Mouse (Mus musculus) right cerebral cortex, postnatal 10 days (tissue): ENCODE measurements at regions not wholly inside any gene's neighbourhood (a gene's known extent, or its start where the extent isn't known, plus 50 kb on each side); places are given as distances from the start of the nearest gene placed in this dataset.
A peak's percentile ranks its signal among the peaks of the same experiment; 100 is the strongest.
"Not testable (repeated sequence)": the region's sequence is repeated elsewhere in the genome, so short reads cannot be mapped to it uniquely, and the experiment has no call there.

Experiments used
- DNase-seq, 2 experiments: peaks; one replicate each; pipeline ENCODE4 v3.0.0; 2021; ENCODE audit warnings: low spot score in 2 of 2

DNA sequence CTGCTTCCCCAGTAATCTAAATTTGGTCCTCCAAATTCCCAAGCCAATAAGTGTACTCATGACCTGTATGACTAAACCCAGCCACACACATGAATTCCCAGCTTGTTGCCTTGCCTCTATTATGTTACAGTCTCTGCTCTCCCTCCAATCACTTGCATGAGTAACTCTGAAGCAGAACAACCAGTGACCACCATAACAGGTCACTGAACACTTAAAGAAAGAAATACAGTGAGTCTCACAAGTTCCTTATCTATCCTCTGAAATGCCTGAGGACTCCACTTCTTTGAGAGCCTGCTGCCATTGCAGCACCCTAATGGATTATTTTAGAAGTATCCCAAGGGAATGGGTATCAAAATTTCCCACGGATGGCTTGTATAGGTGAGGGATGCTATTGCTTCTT is 909.7 kb downstream of the Sorcs3 start:
- no peak for DNase-seq

DNA sequence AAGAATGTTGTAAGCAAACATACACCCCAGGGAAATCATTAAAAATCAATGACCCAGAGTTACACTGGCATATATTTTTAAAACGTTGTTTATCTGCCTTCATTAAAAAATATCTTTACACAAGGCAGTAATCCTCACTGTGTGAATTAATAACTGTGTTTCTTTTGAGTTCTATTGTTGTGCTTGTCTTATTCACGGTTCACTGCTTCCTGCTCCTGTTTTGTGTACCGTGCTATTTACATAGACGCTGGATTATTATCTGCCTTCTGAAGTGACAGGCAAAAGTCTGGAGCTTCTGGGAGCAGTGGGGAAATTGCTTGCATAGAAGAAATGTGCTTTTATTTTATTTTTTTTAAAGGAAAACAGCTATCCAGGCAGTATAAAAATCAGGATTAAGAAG is 925.8 kb downstream of the Sorcs3 start:
- no peak for DNase-seq

DNA sequence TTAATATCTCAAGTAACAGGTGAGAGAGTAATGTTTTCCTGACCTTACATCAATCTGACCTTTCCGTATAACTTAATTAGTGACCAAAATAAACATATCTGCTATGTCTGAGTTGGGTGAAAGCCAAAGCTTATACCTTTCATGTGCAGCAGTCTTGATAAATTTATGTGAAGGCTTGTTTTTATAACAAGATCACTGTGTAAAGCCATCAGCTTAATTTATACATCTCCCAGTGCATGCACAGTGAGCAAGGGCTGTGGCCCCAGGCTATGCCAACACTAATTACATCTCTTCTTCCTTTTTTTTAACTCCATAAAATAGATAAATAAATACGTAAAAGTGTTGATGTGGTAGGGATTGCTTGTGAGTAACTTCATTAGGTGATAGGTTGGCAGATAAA is 966.3 kb downstream of the Sorcs3 start:
- no peak for DNase-seq

DNA sequence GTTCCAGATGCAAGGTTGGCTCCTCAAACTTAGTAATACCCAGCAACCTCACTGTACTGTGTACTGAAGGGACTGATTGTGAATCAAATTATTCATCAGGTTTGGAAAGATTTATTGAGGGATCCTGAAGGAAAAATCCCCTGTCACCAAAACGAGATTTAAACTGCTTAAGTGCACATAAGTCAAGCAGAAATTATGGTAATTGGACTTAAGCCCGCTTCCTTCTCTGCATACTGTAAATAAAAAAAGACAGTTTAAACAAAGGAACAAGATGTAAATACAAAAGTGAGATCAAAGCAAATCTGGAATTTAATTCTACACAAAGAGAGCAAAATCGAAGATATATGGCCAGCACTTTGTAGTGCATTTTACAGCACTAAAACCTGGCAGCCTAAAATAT is 1002.1 kb downstream of the Sorcs3 start:
- DNase-seq, result no peak

DNA sequence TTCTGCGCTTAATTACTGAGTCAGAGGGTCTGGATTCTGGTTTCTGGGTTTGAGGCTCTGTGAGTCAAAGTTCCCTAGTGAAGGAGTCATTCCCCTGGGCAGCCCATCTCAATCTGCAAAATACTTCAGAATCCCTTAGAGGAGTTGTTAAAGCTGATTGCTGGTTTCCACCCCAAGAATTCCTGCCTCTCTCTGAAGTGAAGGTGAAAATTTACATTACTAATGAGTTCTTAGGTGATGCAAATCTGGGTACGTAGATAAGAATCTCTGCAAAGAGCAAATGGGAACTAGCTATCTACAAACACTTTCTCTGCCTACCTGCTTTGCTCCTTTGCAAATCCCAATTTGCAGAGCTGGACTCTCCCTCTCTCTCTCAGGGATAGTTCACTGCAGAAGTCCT is 1036.8 kb downstream of the Sorcs3 start:
- DNase-seq, result no peak

DNA sequence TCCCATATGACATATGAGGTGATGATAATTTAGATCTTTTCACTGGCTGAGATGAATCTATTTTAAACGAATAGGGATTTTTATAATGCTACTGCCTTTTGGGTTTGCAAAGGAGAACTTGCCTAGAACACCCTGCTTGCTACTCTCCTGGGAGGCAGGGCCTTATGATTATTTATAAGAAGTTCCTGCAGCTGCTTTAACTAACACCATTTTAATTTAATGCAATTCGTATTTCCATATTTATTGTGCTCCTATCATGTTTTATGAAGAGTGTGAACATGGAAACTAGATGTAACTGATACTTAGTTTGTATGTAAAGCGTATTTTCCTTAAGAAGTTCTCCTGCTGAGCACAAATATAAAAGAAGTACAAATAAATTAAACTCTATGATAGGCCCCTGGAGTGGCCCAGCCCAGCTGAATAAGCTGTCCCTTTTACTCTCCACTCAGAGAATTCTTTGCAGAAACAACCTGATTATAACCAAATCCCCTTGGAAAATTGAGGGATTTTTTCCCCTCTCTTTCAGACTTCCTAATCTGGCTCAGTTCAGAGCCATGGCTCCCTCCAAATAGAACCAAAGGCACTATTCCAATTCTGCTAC is 1039.4 kb downstream of the Sorcs3 start:
- DNase-seq, result no peak

DNA sequence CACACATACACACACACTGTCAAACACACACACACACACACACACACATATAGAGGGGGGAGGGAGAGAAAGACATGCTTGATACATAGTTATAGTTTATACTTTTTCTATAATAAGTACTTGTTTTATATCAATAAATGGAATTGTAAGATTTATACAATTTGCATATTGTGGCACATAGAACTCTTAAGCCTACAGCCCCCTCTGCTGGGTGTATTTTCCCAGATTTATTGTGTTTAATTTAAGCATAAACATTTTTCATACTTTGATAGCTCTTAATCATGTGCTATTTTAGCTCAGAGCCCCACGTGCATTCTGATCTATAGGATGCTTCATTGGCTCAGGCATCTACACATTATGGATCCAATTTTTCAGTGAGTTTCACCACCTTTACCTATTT is 1058.8 kb downstream of the Sorcs3 start:
- DNase-seq, result peak in 1 of 2 experiments; percentile 32

DNA sequence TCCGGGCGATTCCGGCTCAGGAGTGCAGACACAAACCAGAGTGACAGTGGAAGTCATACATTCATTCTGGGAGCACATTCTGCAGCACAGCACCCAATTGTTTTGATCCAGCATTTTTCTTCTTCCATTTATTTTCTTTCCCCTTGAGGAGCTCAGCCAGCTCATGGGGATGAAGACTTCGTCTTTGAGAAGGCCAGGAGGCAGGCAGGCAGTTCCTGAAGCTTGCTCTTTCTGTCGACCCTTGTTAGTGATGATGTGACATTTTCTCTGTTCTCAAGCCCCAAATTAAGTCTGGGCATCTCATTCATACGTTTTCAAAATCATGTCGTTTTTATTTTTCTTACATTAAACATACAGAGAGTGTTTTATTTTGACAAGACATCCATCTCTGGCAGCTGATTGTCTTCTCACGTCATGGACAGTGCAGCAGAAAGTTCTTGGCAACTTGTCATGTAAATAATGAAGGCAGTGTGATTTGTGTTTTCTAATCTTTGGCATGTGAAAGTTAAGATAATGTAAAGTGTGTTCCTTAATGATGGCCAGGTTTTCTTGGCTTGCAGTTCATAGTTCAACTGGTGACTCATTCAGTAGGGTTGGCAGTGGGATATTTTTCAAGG is 1062.1 kb downstream of the Sorcs3 start:
- no peak for DNase-seq

DNA sequence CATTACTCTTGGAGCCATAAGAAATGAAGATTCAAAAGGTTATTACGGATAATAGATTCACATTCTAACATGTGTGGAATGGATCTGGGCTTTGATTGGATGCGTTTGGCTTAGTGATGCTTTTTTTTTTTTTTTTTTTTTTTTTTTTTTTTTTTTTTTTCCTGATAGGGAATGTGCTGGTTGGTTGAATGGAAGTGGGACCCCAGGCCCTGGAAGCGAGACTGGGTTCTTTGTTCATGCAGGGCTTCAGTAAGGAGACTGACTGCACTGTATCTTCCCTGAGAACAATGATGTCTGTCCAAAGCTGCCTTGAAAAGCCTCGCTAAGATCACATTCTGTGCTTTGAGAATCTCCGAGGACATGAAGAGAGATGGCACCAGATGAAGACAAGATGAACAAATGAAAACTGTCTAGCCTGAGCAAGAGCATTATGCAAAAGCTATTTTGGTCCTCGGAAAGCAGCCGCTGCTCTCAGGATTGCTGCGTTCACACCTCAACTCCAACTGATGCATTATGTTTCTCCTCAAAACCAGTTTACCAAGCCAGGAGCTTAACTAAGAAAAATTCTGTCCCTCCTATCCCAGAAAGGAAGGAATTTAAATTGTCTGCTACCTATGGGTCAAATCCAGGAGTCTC is 1076.9 kb downstream of the Sorcs3 start:
- DNase-seq, result peak in 1 of 2 experiments; percentile 26

DNA sequence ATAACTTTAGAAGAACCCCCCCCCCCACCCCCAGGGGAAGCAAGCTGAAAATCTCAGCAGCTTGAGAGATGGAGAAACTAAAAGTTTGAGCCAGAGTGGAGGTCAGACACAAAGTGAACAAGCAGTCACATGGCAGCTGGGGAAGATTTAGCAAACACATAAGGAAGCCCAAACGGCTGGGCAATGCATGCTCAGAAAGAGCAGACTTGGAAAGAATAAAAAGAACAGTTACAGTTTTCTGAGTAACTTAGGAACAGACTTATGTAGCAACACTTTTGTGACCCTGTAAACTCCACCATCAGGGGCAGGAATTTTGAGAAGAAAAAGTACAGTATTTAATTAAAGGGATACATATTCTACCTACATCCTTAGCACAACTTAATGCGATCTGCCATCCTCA is 1089.2 kb downstream of the Sorcs3 start:
- no peak for DNase-seq

DNA sequence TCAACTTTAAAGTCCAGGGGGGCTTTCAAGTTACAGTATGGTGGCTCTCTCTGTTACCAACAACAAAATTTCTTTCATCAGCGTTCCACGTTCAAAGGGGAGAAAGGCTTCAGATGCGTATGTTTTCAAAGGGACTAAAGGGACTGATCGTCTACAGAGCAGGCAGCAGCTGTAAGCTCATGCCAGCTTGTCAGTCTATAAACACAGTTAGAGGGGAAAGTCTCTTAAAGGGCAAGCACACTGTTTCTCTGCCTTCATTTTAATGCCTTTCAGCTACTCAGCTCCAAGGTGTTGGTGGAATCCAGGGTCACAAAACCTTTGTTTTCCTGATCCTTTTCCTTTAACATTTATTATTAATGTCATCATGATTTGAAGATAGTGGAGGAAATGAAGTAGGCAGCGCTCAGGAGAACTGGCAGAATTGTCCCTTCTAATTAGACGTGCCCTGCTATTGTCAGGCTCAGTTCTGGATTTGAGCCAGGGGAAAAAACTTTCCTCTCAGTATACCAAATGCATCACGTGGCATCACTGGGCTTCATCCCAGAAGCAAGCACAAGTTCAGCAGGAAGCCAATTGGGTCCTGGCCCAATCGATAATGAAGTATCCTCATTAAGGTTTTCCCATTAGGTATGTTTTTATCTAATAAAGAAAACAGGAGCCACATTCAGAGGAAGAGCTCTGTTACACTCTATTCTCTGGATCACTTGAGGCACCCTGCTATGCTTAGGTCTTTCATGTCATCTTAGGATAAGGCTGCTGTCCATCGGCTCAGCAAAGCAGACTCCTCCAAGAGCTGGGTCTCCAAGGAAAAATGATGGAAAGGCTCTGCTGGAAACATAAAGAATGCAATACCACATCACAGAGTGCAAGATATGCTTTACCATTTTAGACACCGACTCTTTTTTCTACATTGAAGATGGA is 1093.8 kb downstream of the Sorcs3 start:
- DNase-seq, result peak; percentile 56 to 63

DNA sequence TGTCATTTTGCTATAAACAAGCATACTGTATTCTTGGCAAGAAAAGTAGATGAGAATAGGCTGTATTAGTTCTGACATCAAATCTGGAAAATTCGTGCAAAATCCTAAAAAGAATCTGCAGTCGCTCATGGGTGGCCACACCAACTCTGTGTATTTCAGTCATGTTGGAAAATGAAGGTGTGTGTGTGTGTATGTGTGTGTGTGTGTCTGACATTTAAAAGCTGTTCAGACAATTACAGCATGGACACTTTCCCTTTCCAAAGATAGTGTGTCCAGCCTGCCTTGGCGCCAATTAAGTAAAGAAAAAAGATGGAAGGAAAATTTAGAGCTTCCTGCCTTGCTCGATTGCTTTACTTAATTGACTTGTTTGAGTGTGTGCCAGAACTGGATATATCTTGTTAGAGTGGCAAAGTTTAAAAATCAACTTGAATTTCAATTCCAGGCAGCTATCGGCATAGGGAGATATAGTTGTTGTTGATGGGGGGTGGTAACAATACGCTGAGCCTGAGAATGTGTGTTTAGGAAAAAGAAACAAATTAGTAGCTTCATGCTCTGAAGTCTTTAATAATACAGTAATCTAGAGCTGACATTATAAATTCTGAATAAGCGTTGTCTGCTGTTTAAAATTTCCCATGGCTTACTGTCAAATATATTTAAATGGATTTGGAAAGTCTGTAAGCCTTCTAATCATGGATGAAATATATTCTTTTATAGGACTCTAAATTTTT is 1095.7 kb downstream of the Sorcs3 start:
- no peak for DNase-seq

DNA sequence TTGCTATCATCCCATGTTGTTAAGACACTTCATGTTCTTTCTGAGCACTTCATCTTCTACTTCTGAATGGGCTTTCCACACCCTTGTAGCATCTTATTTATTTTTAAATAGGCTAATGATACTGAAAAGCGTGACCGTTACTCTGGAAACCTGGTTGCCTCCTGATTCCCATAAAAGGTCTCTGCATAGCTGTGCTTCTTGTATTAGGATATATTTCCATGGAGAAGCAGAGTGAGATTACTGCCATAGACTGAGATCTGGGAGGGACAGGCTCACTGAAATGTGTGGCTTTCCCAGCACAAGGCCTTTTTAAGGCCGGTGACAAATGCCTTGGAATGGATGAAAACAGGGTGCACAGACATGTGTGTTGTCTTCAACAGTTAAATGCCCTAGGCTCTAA is 1100.0 kb downstream of the Sorcs3 start:
- DNase-seq, result no peak

DNA sequence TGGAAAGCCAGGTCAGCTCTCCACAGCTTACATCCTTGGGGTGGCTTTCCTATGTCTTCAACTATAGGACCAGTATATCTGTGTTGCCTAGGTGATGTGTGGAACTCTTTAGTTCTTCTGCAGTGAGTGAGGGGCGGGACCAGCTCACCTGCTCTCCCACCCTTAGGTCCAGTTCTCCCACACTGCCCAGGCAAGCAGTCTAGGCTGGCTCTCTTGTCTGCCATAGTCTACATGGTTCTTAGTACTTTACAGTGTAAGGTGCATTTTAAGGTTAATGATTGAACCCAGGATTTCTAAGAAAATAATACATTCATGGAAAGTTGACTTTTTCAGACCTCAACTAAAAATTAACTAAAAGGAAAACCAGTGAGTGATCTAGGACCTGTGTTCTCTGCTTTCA is 1108.4 kb downstream of the Sorcs3 start:
- DNase-seq, result no peak

DNA sequence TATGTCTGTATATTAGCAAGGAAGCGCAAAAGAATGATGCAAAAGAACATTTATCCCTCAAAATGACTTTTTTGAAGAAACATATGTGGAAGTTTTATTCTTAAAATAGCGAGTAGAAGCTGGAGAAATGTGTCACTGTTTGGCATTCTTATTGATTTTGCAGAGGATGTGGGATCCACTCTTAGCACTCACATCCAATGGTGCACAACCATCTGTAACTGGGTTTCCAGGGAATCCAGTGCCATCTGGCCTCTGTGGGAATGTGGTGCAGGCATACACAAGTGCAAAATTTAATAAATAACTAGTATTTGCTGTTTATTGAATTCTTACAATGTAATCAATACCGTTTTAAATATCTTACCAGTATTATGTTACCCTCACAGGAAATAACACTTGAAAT is 1153.8 kb downstream of the Sorcs3 start:
- peak; percentile 31 to 43 for DNase-seq

DNA sequence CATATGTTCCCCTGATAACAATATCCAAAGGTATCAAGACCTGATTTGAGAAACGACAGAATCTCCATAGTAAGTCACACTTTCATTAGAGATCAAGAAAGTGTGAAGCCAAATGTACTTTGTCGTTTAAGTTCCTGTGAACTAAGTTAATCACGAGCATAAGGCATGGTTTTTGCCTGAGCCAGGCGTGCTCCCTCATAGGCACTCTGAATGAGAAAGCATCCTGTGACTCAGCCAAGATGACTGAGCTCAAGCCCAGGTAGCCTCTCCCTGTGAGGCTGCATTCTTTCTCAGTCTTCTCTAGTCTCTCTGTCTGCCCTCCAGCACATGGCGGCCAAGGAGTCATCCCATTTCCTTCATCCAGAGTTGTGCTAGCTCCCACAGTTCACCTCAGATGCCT is 1154.9 kb downstream of the Sorcs3 start:
- DNase-seq, result no peak

DNA sequence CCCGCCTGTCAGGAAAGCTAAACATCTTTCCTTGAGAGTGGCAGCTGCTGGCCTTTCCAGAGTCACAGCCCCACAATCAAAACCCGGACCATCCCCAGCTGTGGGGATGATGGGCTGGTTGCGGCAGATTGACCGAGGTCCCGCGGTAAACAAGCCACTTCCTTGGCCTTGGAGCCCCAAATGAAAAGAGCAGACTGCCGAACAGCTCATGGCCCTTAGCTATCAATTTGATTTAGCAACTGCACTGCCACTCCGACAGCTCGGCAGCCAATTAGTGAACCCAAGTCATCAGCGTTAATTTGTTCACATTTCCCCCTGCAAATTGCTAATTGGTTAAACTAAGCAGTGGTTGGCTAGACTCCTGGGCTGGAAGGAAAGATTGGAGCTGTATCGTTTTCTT is 1155.3 kb downstream of the Sorcs3 start:
- DNase-seq, result not testable (repeated sequence)

DNA sequence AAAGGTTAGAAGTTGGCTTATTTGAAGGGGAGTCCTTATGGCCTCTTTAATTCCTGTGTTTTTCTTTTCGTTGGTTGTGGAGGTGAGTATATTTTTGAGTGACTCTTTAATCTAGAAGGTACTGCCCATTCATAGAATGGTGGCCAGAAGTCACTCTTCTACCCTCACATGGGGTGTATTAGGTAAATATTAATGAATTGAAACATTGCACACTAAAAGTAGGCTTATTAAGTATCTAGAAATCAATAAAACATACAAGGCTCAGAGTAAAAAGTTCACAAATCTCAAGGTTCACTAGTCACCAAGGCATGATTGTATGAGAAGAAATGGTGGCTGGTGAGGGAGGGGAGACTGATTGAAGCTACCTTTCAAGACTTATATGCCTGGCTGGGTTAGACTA is 1167.1 kb downstream of the Sorcs3 start:
- DNase-seq, result no peak

DNA sequence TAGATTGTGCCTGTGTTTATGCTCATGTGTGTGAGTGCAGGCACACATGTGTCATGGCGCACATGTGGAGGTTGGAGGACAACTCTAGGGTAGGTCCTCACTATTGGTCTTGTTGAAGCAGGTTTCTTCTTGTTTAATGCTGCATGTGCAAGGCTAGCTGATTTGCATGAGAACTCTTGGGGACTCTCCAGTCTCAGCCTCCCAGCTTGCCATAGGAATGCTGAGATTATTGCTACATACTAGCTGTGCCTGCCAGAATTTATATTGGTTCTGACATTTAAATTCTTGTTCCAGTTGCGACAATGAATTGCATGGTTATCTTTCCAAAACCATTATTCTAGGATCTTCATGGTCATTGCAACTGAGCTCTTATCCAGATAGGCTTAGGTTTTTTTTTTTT is 1168.5 kb downstream of the Sorcs3 start:
- DNase-seq, result peak in 1 of 2 experiments; percentile 26

DNA sequence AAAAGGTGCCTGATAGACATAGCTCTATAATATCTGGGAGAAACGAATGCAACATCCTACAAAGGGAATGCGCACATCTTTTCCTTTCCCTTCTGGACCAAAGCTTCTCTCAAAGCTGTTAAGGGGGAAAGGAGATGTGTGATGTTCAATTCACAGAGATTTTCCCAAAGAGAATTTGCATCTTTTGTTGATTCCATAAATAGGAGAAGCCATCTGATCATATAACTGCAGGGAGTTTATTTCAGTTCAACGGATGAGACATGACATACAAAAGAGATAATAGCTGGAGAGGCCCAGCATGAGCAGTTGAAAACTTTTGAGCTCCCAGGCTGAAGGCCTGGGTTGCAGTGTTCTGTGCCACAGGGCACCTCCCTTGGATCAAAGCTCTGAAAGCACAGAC is 1169.1 kb downstream of the Sorcs3 start:
- peak in 1 of 2 experiments; percentile 26 for DNase-seq

DNA sequence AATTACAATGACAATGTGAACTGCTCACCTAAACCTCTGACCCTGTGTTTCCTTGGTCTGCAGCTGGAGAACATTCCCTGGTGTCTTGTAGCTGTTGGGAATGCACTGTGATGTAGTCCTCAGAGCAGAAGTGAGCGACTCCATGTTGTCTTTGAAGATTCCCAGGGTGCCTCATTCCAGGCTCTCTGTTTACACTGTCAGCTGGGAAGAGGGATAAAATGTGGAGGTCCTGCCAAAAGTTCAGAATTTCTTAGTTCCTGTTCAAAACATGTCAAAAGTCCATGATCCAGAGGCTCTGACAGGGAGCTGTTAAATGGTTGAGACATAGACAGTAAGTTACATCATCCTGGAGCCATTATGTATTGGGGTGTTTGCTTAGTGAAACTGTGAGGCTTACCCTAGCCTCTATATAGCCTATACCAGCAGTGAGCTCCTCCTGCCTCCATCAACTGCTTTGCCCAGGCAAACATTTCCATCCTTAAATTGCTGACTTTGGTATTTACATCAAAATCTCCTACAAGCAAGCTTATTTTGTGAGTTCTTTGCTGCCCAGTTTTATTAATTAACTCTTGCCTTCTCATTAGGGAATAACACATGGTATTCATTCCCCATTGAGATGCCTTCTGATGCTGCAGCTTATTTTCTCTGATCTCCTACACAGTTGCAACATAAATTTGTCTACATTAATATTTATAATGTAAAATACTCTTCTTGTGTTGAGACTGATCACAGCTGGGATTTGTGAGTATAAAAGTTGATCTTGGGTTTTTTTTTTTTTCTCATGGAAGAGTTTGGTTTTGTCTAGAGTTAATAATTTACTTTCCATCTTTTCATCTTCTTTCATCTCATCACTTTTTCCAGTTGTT is 1170.2 kb downstream of the Sorcs3 start:
- DNase-seq, result no peak
